Mouse (Mus musculus): ENCODE measurements around the gene Usf3. TPM values are rescaled to one million over a fixed set of nuclear protein-coding genes. Genes with fewer than 3 reads are reported as not detected.

Usf3 gene
- polyA plus RNA-seq, 1 experiment from 2014 or later: 4.1 TPM

DNA sequence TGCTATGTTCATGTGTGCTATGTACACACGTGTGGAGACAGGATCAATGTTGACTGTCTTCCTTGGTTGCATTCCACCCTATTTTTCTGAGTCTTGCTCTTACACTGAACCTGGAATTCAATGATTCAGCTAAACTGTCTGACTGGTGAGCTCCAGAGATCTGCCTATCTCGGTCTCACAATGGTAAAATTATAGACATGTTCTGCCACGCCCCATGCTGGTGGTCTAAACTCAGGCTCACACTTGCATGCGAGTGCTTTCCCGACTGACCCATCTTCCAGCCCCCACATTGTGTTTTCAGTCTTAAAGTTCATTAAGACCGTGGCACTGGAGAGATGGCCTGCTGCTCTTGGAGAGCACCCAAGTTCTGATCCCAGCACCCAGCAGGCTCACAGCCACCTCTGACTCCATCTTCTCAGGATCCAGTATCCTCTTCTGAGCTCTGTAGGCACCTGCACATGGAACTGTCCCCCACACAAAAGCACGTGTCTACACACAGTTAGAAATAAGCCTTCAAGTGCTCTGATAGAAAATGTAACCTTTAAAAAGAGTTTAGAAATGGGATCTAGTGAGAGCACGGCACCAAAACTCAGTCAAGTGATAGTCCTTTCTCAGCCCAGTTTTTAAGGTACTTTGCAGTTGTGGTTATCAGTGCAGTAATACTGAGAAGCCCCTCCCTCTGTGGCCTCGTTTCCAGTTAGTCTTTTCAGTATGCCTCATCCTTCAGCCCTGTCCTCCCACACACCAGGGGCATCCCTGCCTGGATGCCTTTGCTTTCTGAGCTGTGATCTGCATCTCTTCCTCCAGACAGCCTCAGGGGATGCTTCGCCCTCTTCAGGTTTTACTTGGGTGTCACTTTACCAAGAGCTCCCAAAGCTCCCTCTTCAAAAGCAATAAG, 37.4 kb downstream of the Usf3 start:
- WGBS: 83% methylated on average over 10 of the region's 10 CpGs
- Histone ChIP-seq H3K4me1 (no peaks in the 10 kb centered on the region), H3K9ac (replicated peaks) (no peak overlapping the region), H3K36me3 (peaks cover 54% of the 10 kb centered on the region), H3K4me2 (replicated peaks) (no peak overlapping the region), H3K4me3 (no peak overlapping the region), H3K27me3 (no peaks in the 10 kb centered on the region), H3K9me3 (no peaks in the 10 kb centered on the region), H3K27ac (replicated peaks) (no peak overlapping the region)
- no peak for ATAC-seq (ENCODE audit: low FRiP score, low read depth)

DNA sequence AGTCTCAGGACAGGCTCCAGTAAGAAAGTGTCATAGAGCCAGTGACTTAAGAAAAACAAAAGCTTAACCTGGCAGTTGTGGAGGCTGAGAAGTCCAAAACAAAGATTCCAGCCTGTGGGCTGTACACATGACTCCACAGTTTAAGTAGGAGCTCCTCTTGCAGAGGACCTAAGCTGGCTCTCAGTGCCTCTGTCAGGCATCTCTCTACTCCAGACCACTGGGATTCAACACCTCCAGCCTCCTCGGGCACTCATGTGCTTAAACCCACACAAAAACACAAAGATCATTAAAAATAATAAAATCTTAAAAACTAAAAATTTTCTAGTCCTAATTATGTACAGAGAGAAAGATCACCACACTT, 38.0 kb downstream of the Usf3 start:
- Histone ChIP-seq H3K36me3 (peaks cover 55% of the 10 kb centered on the region), H3K4me2 (replicated peaks) (no peak overlapping the region), H3K27ac (replicated peaks) (no peak overlapping the region), H3K4me3 (no peak overlapping the region), H3K4me1 (no peaks in the 10 kb centered on the region), H3K9ac (replicated peaks) (no peak overlapping the region), H3K27me3 (no peaks in the 10 kb centered on the region), H3K9me3 (no peaks in the 10 kb centered on the region)
- 90% methylated on average over 1 of the region's 1 CpGs for WGBS
- no peak for ATAC-seq (ENCODE audit: low FRiP score, low read depth)

DNA sequence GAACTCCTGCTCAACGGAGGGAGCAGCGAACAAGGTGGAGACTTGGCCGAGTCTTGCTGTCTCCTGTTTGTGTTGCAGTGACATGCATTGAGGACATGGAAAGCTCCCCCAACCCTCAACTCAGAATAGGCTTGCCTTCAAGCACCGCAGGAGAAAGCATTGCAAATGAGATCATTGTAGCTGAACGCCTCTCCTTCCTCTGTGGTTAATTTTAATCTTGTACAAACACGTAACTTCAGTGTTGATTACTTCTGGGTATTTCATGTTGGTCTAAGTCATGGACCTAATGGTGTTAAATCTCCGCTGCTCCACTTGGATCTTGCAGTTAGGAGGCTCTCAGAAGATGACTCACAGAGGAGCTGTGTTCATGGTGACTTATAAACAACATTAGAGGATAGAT, 39.7 kb downstream of the Usf3 start:
- peaks cover 71% of the 10 kb centered on the region for H3K36me3 ChIP-seq
- no peak overlapping the region for H3K9ac ChIP-seq (replicated peaks)
- H3K4me3 ChIP-seq: no peak overlapping the region
- no peaks in the 10 kb centered on the region for H3K27me3 ChIP-seq
- no peaks in the 10 kb centered on the region for H3K9me3 ChIP-seq
- H3K4me1 ChIP-seq: no peaks in the 10 kb centered on the region
- no peak for ATAC-seq (ENCODE audit: low FRiP score, low read depth)
- no peak overlapping the region for H3K4me2 ChIP-seq (replicated peaks)
- 97% methylated on average over 7 of the region's 7 CpGs for WGBS
- H3K27ac ChIP-seq (replicated peaks): no peak overlapping the region

DNA sequence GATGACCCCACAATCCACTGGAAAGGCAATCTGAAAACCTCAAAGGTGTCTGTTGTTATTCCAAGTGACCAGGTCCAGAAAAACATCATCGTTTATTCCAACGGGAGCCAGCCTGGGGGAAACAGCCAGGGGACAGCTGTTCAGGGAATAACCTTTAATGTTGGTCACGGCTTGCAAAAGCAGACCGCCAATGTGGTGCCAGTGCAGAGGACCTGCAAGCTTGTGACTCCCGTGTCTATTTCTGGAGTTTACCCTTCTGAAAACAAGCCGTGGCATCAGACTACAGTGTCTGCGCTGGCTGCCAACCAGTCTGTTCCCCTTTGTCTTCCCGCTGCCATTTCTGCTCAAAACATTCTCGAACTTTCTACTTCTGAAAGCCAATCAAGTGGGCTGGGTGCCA, 42.5 kb downstream of the Usf3 start:
- no peaks in the 10 kb centered on the region for H3K4me1 ChIP-seq
- H3K27me3 ChIP-seq: no peaks in the 10 kb centered on the region
- 94% methylated on average over 9 of the region's 9 CpGs for WGBS
- peaks cover 84% of the 10 kb centered on the region for H3K36me3 ChIP-seq
- no peak for ATAC-seq (ENCODE audit: low FRiP score, low read depth)
- H3K4me3 ChIP-seq: no peak overlapping the region
- no peak overlapping the region for H3K4me2 ChIP-seq (replicated peaks)
- no peak overlapping the region for H3K27ac ChIP-seq (replicated peaks)
- no peak overlapping the region for H3K9ac ChIP-seq (replicated peaks)
- no peaks in the 10 kb centered on the region for H3K9me3 ChIP-seq

DNA sequence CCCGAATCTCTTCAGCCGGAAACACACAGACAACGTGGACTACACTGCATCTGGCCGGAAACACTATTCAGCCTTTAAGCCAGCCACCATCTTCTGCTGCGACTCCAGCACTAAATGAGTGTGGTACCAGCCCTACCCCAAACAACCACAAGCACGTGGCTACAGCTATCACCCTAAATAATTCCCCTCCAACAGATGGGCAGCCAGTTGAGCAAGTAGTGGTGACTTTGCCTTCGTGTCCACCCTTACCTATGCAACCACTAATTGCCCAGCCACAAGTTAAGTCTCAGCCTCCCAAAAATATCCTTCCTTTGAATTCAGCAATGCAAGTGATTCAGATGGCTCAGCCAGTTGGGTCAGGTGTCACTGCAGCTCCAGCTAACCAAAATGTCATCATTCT, 43.4 kb downstream of the Usf3 start:
- no peak overlapping the region for H3K4me2 ChIP-seq (replicated peaks)
- no peaks in the 10 kb centered on the region for H3K27me3 ChIP-seq
- no peak for ATAC-seq (ENCODE audit: low FRiP score, low read depth)
- no peak overlapping the region for H3K27ac ChIP-seq (replicated peaks)
- WGBS: 98% methylated on average over 7 of the region's 7 CpGs
- no peak overlapping the region for H3K9ac ChIP-seq (replicated peaks)
- H3K36me3 ChIP-seq: peaks cover 90% of the 10 kb centered on the region
- no peaks in the 10 kb centered on the region for H3K4me1 ChIP-seq
- H3K4me3 ChIP-seq: no peak overlapping the region
- H3K9me3 ChIP-seq: no peaks in the 10 kb centered on the region

DNA sequence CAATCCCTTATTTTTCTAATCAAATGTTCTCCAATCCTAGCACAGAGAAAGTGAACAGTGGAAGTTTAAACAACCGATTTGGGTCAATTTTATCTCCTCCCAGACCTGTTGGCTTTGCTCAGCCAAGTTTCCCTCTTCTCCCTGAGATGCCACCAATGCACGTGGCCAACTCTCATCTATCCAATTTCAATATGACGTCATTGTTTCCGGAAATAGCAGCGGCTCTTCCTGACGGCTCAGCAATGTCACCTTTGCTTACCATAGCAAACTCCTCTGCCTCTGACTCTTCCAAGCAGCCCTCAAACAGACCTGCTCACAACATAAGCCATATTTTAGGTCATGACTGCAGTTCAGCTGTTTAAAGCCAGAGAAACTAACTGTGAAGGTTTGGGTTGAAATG, 48.4 kb downstream of the Usf3 start:
- Histone ChIP-seq H3K9ac (replicated peaks) (no peak overlapping the region), H3K36me3 (peaks cover 53% of the 10 kb centered on the region), H3K4me2 (replicated peaks) (no peak overlapping the region), H3K27me3 (no peaks in the 10 kb centered on the region), H3K4me1 (no peaks in the 10 kb centered on the region), H3K9me3 (no peaks in the 10 kb centered on the region), H3K4me3 (no peak overlapping the region), H3K27ac (replicated peaks) (no peak overlapping the region)
- 90% methylated on average over 6 of the region's 6 CpGs for WGBS
- ATAC-seq (ENCODE audit: low FRiP score, low read depth): no peak

DNA sequence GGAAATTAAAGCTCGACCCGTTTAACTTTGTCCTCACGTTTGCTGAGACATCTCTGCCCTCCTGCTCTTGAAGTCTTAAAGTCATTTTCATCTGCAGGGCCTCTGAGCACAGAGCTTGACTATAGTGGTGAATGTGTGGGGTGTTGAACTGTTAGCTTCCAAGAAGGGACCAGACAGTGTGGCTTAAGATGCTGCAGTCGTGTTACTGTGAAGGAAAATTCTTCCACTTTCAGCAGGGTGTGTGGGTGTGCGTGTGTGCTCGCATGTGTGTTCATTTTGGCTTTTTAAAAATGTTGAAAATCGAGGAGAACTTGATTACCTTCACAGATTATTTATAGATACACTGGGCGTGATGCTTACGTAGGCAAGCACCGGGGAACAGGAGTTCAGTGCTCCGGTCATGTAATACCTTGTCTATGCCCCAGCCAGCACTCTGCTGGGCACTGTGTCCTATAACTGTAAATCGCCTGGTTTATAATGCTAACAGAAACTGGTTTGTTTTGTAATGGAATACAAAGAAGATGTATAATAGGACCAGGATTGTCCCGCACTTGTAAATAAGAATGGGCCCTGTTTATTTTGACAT, 53.8 kb downstream of the Usf3 start:
- Histone ChIP-seq H3K4me3 (no peak overlapping the region), H3K4me2 (replicated peaks) (no peak overlapping the region), H3K36me3 (peaks cover under 1% of the 10 kb centered on the region; the same call in 1 of the 2 replicates), H3K9me3 (no peaks in the 10 kb centered on the region), H3K9ac (replicated peaks) (no peak overlapping the region), H3K27me3 (no peaks in the 10 kb centered on the region), H3K27ac (replicated peaks) (no peak overlapping the region), H3K4me1 (no peaks in the 10 kb centered on the region)
- WGBS: 89% methylated on average over 13 of the region's 13 CpGs
- no peak for ATAC-seq (ENCODE audit: low FRiP score, low read depth)

DNA sequence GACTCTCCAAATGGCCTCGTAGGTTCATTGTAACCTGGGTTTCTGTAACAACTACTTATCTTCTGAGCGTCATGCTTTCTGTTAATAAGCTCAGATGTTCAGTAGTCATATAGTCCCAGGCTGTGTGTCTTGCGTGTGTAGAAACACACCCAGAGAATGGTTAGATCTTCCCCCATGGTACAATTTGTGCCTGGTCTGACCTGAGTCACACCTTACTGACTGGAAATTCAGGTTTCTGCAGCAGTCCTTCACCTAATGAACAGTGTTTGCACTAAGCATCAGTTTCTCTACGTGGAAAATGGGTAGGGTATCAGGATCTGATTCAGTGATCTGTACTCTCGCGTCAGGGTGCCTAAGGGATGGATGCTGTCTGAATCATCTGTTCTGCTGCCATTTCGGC, 60.0 kb downstream of the Usf3 start:
- H3K4me1 ChIP-seq: no peaks in the 10 kb centered on the region
- no peak overlapping the region for H3K9ac ChIP-seq (replicated peaks)
- no peak overlapping the region for H3K4me3 ChIP-seq
- H3K4me2 ChIP-seq (replicated peaks): no peak overlapping the region
- H3K9me3 ChIP-seq: no peaks in the 10 kb centered on the region
- H3K36me3 ChIP-seq: no peaks in the 10 kb centered on the region
- no peak overlapping the region for H3K27ac ChIP-seq (replicated peaks)
- ATAC-seq (ENCODE audit: low FRiP score, low read depth): no peak
- WGBS: 92% methylated on average over 7 of the region's 7 CpGs
- no peaks in the 10 kb centered on the region for H3K27me3 ChIP-seq

DNA sequence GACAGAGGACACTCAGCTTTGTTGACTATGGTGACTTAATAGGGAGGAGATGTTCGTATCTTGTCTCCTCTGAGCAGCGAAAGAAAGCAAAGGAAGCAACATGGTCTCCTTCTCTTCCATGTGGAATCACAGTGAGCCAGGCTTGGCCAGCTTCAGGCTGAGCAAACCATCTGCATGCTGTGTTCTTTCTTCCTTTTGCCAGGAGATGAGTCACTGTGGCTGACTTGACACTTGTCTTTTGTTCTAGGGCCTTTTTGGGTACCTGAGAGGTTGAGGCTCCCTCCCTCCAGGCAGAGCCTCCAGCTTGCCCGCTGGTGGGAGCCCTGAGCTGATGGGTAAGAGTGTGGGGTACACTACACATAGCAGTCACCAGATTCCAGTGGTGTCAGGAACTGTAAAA, 64.8 kb downstream of the Usf3 start:
- no peak overlapping the region for H3K4me2 ChIP-seq (replicated peaks)
- no peaks in the 10 kb centered on the region for H3K36me3 ChIP-seq
- H3K4me3 ChIP-seq: no peak overlapping the region
- whole genome bisulfite sequencing: 71% methylated on average over 3 of the region's 3 CpGs
- H3K27me3 ChIP-seq: no peaks in the 10 kb centered on the region
- no peak for ATAC-seq (ENCODE audit: low FRiP score, low read depth)
- no peaks in the 10 kb centered on the region for H3K9me3 ChIP-seq
- H3K27ac ChIP-seq (replicated peaks): no peak overlapping the region
- no peaks in the 10 kb centered on the region for H3K4me1 ChIP-seq
- H3K9ac ChIP-seq (replicated peaks): no peak overlapping the region

DNA sequence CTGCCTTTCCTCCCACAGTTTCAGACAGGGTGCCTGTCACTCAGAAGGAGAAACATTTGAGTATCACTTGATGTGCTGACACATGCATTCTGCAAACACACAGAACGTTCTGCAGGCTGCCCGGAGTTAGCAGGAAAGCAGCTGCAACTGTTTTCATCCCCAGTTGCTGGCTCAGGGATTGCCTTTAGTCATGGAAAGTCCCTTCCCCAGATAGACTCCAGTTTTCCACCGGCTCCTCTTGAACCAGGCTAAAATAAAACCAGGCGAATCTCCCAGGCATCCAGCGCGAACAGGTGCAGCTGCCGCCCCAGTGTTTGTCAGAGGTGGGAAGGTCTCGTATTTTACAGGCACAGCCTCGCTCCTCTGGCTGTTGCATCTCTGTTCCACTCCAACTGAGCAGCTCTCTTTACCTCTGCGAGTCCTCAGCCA, 65.8 kb downstream of the Usf3 start:
- Histone ChIP-seq H3K4me2 (replicated peaks) (no peak overlapping the region), H3K36me3 (no peaks in the 10 kb centered on the region), H3K9ac (replicated peaks) (no peak overlapping the region), H3K4me1 (no peaks in the 10 kb centered on the region), H3K27ac (replicated peaks) (no peak overlapping the region), H3K4me3 (no peak overlapping the region), H3K27me3 (no peaks in the 10 kb centered on the region), H3K9me3 (no peaks in the 10 kb centered on the region)
- no peak for ATAC-seq (ENCODE audit: low FRiP score, low read depth)
- WGBS: 73% methylated on average over 10 of the region's 10 CpGs

DNA sequence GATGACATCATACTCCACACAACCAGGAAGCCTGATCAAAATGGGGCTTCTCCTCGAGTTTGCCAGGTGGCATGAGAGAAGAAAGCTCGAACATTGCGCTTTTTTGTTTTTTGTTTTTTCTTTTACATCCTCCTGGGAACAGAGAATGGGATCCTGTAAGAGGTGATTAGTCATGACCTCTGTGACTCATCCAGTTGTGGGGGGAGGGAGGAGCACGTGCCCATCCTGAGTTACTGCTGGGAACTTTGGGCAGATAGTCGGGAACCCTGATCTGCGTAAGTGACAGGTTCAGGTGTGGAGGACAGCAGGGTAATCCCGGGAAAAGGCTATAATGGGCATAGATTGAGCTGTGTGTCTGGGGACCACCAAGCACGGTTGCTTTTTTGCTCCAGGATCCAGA, 67.4 kb downstream of the Usf3 start:
- no peak overlapping the region for H3K9ac ChIP-seq (replicated peaks)
- H3K27ac ChIP-seq (replicated peaks): no peak overlapping the region
- H3K27me3 ChIP-seq: no peaks in the 10 kb centered on the region
- no peak overlapping the region for H3K4me2 ChIP-seq (replicated peaks)
- H3K4me1 ChIP-seq: no peaks in the 10 kb centered on the region
- no peak for ATAC-seq (ENCODE audit: low FRiP score, low read depth)
- no peak overlapping the region for H3K4me3 ChIP-seq
- no peaks in the 10 kb centered on the region for H3K36me3 ChIP-seq
- 68% methylated on average over 8 of the region's 8 CpGs for WGBS
- H3K9me3 ChIP-seq: no peaks in the 10 kb centered on the region

DNA sequence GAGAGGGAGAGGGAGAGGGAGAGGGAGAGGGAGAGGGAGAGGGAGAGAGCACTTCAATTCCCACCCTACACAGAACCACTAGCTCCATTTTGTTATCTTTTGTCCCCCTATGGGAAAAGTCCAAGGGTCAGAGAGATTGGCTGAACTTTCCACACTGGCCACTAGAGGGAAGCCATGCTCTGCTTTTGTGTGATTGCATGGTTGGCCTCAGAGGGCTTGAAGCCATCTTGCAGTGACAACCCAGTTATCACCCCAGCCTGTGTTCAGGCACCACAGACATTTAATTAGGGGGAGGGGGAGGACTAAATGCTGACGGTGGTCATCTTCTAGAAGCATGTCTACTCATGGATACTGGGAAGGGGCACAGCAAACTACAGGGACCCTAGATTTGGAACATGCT, 69.6 kb downstream of the Usf3 start:
- H3K36me3 ChIP-seq: no peaks in the 10 kb centered on the region
- no peaks in the 10 kb centered on the region for H3K4me1 ChIP-seq
- WGBS: 0% methylated on average over 1 of the region's 1 CpGs
- H3K9ac ChIP-seq (replicated peaks): no peak overlapping the region
- no peak overlapping the region for H3K27ac ChIP-seq (replicated peaks)
- no peak overlapping the region for H3K4me3 ChIP-seq
- peak; percentile 75 for ATAC-seq (ENCODE audit: low FRiP score, low read depth)
- H3K9me3 ChIP-seq: no peaks in the 10 kb centered on the region
- H3K27me3 ChIP-seq: no peaks in the 10 kb centered on the region
- no peak overlapping the region for H3K4me2 ChIP-seq (replicated peaks)

Measured in midbrain, embryonic 12.5 days (tissue).